Mouse (Mus musculus): ENCODE measurements around the gene C2cd2l. TPM values are rescaled to one million over a fixed set of nuclear protein-coding genes. Genes with fewer than 3 reads are reported as not detected.

Gene C2cd2l
- polyA plus RNA-seq, 3 experiments from 2014 or later = 1.7 to 3.1 (median 2.8) TPM

- ATAC-seq = no peak
These were observed 53.4 kb downstream of the C2cd2l start for GRCm38 (mm10) chr9:44266478-44267226.

GRCm38 (mm10) chr9:44261388-44261787 is 58.7 kb downstream of the C2cd2l start:
- no peak for ATAC-seq

Other genes with a start within 250 kb of the C2cd2l start
- not detected for gene Mfrp, start 218.6 kb downstream of the C2cd2l start, polyA plus RNA-seq (2017; shearing (Covaris generic))
- not detected for gene C1qtnf5, start 213.0 kb downstream of the C2cd2l start, polyA plus RNA-seq (2017; shearing (Covaris generic))
- not detected for gene Gm49380, start 206.8 kb downstream of the C2cd2l start, polyA plus RNA-seq (2017; shearing (Covaris generic))
- 1 to 10 TPM; 3.9 to 8.2 (median 6.0) TPM for gene Rnf26, start 206.8 kb downstream of the C2cd2l start, polyA plus RNA-seq (2017; shearing (Covaris generic))
- gene Mcam, start 185.8 kb downstream of the C2cd2l start, polyA plus RNA-seq (2017; shearing (Covaris generic)) = under 1 TPM in 1 of 3 experiments, not detected in 2; 0.69 TPM
- 10 to 100 TPM; 17.9 to 31.2 (median 19.8) TPM for gene Cbl, start 86.2 kb downstream of the C2cd2l start, polyA plus RNA-seq (2017; shearing (Covaris generic))
- gene Ccdc153, start 79.6 kb downstream of the C2cd2l start, polyA plus RNA-seq (2017; shearing (Covaris generic)) = not detected
- under 1 TPM in 1 of 3 experiments, not detected in 2; 0.15 TPM for gene Pdzd3, start 68.8 kb downstream of the C2cd2l start, polyA plus RNA-seq (2017; shearing (Covaris generic))
- 10 to 100 TPM in 1 of 3 experiments, 1 to 10 TPM in 2; 3.3 to 10.7 (median 4.1) TPM for gene Nlrx1, start 51.7 kb downstream of the C2cd2l start, polyA plus RNA-seq (2017; shearing (Covaris generic))
- gene Abcg4, start 31.7 kb downstream of the C2cd2l start, polyA plus RNA-seq (2017; shearing (Covaris generic)) = not detected
- 10 to 100 TPM; 16.2 to 24.6 (median 18.9) TPM for gene Hinfp, start 14.6 kb downstream of the C2cd2l start, polyA plus RNA-seq (2017; shearing (Covaris generic))
- 10 to 100 TPM; 11.1 to 17.6 (median 13.1) TPM for gene Dpagt1, start 5.7 kb upstream of the C2cd2l start, polyA plus RNA-seq (2017; shearing (Covaris generic))
- gene H2afx, start 14.4 kb upstream of the C2cd2l start, polyA plus RNA-seq (2017; shearing (Covaris generic)) = 10 to 100 TPM; 14.3 to 61.7 (median 16.1) TPM
- gene Hmbs, start 23.9 kb upstream of the C2cd2l start, polyA plus RNA-seq (2017; shearing (Covaris generic)) = 10 to 100 TPM; 24.7 to 35.8 (median 25.4) TPM
- 10 to 100 TPM; 28.7 to 54.8 (median 49.8) TPM for gene Vps11, start 41.4 kb upstream of the C2cd2l start, polyA plus RNA-seq (2017; shearing (Covaris generic))
- gene Hyou1, start 59.2 kb upstream of the C2cd2l start, polyA plus RNA-seq (2017; shearing (Covaris generic)) = 10 to 100 TPM; 14.0 to 21.4 (median 18.2) TPM
- 10 to 100 TPM; 13.6 to 24.2 (median 18.2) TPM for gene Slc37a4, start 76.6 kb upstream of the C2cd2l start, polyA plus RNA-seq (2017; shearing (Covaris generic))
- gene Rps25, start 86.9 kb upstream of the C2cd2l start, polyA plus RNA-seq (2017; shearing (Covaris generic)) = 1,000 to 10,000 TPM; 2,506 to 3,849 (median 3,609) TPM
- gene Trappc4, start 87.3 kb upstream of the C2cd2l start, polyA plus RNA-seq (2017; shearing (Covaris generic)) = 100 to 1,000 TPM; 128 to 165 (median 154) TPM
- 10 to 100 TPM; 13.6 to 35.6 (median 25.7) TPM for gene Ccdc84, start 98.3 kb upstream of the C2cd2l start, polyA plus RNA-seq (2017; shearing (Covaris generic))
- gene Foxr1, start 120.9 kb upstream of the C2cd2l start, polyA plus RNA-seq (2017; shearing (Covaris generic)) = under 1 TPM in 2 of 3 experiments, not detected in 1; 0.17 to 0.72 TPM
- not detected for gene Upk2, start 134.7 kb upstream of the C2cd2l start, polyA plus RNA-seq (2017; shearing (Covaris generic))
- gene Bcl9l, start 162.5 kb upstream of the C2cd2l start, polyA plus RNA-seq (2017; shearing (Covaris generic)) = 10 to 100 TPM; 11.1 to 12.4 (median 12.2) TPM
- gene Cxcr5, start 241.6 kb upstream of the C2cd2l start, polyA plus RNA-seq (2017; shearing (Covaris generic)) = 100 to 1,000 TPM in 2 of 3 experiments, 10 to 100 TPM in 1; 62.4 to 131 (median 115) TPM

Measured in inflammation-experienced regulatory T-cells, adult 6 months (primary cell).